ENCODE assay signal across 9 mouse cellular contexts in the genomic region with DNA sequence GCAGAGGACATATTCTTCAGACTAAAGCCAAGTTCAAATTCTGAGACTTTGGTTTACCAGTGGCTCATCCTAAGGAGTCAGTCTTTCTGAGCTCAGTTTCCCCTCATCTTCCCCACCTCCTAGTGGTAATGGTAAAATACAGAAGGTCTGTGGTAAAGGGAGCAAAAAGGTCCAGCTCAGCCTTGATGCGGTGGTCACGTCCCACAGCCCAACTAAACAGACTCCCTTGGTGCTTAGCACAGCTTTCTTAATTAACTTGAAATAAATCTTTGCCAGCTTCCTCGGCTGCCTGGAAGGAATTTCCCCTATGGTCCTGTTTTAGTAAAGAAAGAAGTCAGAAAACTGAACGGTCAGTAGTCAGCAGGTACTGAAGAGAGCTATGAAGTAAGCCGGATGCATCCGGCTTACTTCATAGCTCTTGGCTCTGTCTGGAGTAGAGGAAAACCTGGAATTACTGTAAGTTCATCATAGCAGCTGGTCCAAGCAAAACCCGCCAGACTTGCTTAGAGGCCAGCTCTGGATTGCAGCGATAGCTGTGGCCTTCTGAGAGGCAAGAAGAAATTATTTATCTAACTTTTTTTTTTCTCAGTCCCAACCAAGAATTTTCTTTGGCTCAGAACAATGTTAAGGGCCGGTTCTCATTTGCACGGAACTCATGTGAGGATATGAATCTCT.
DNase-seq lines count a peak whose midpoint lies in the region; ATAC-seq lines count a peak whose summit lies in the region.
"Had no signal": no experiment of that assay in that cellular context is flagged by ENCODE, and none has a peak within 500 bp of the region (broad histone marks: within the 10 kb centered on the region; RNA-seq: fewer than 3 reads in every experiment).

No protein-coding gene starts in this region.

- WGBS in forebrain, embryonic 13.5 days = 77% methylated on average over 10 of the region's 10 CpGs
- 87% methylated on average over 10 of the region's 10 CpGs for WGBS in forebrain, embryonic 11.5 days
- 12% methylated on average over 10 of the region's 10 CpGs for WGBS in kidney, embryonic 16.5 days

- H3K36me3 ChIP-seq in forebrain, embryonic 13.5 days (ENCODE audit: poor library complexity, severe bottlenecking) = no peaks in the 10 kb centered on the region
- no peaks in the 10 kb centered on the region for H3K36me3 ChIP-seq in forebrain, embryonic 11.5 days (ENCODE audit: control insufficient read depth, insufficient read depth, low read length)
- no peaks in the 10 kb centered on the region for H3K36me3 ChIP-seq in kidney, embryonic 16.5 days (ENCODE audit: insufficient read depth, low read length)
- H3K36me3 ChIP-seq: liver, embryonic 13.5 days had no signal

- H3K9ac ChIP-seq in forebrain, embryonic 13.5 days = no peak overlapping the region
- no peak overlapping the region for H3K9ac ChIP-seq in forebrain, embryonic 11.5 days (ENCODE audit: low read length)
- no peak overlapping the region for H3K9ac ChIP-seq in kidney, embryonic 16.5 days (replicated peaks; ENCODE audit: low read length)
- H3K9ac ChIP-seq: liver, embryonic 13.5 days had no signal

- no peaks in the 10 kb centered on the region for H3K9me3 ChIP-seq in forebrain, embryonic 13.5 days (replicated peaks)
- no peaks in the 10 kb centered on the region for H3K9me3 ChIP-seq in forebrain, embryonic 11.5 days (ENCODE audit: control insufficient read depth, low read length)
- H3K9me3 ChIP-seq in kidney, embryonic 16.5 days (ENCODE audit: low read length) = no peaks in the 10 kb centered on the region
- H3K9me3 ChIP-seq: liver, embryonic 13.5 days had no signal

- H3K4me2 ChIP-seq in forebrain, embryonic 13.5 days = no peak overlapping the region
- no peak overlapping the region for H3K4me2 ChIP-seq in forebrain, embryonic 11.5 days (ENCODE audit: low read depth, low read length, severe bottlenecking)
- no peak overlapping the region for H3K4me2 ChIP-seq in kidney, embryonic 16.5 days (replicated peaks; ENCODE audit: low read depth, low read length)
- H3K4me2 ChIP-seq: liver, embryonic 13.5 days had no signal

- H3K27ac ChIP-seq in forebrain, embryonic 13.5 days = peak overlapping the region; percentile 33
- no peak overlapping the region for H3K27ac ChIP-seq in forebrain, embryonic 11.5 days (ENCODE audit: low read depth, low read length)
- peak overlapping the region; percentile 84 for H3K27ac ChIP-seq in kidney, embryonic 16.5 days (ENCODE audit: low read length)
- H3K27ac ChIP-seq: liver, embryonic 13.5 days had no signal

- H3K4me1 ChIP-seq in forebrain, embryonic 13.5 days = peaks cover 5% of the 10 kb centered on the region; the same call in 1 of the 2 replicates
- no peaks in the 10 kb centered on the region for H3K4me1 ChIP-seq in forebrain, embryonic 11.5 days (replicated peaks; ENCODE audit: control insufficient read depth, insufficient read depth, low read length)
- H3K4me1 ChIP-seq in kidney, embryonic 16.5 days (ENCODE audit: insufficient read depth, low read length) = peaks cover 24% of the 10 kb centered on the region
- H3K4me1 ChIP-seq: liver, embryonic 13.5 days had no signal

- no peak for DNase-seq in forebrain, embryonic 11.5 days (ENCODE audit: low spot score)
- peak; percentile 31 for DNase-seq in testis, postnatal 14 days (ENCODE audit: low spot score)
- no peak for DNase-seq in testis, postnatal 10 days (ENCODE audit: low spot score)
- no peak for DNase-seq in right cerebral cortex, adult 18-20 months
- no peak for DNase-seq in natural killer cell, adult 2 months (ENCODE audit: low spot score in 2 of 2)
- no peak for DNase-seq in cerebellum, adult 9-10 months
- DNase-seq: liver, embryonic 13.5 days had no signal

- 0 out of 2 replicates have a peak, but pooled peaks have one; percentile 48 for ATAC-seq in forebrain, embryonic 13.5 days
- no peak for ATAC-seq in forebrain, embryonic 11.5 days (replicated peaks; ENCODE audit: low FRiP score)
- peak; percentile 93 for ATAC-seq in kidney, embryonic 16.5 days (ENCODE audit: low FRiP score, low TSS enrichment)

- H3K4me3 ChIP-seq in forebrain, embryonic 13.5 days = no peak overlapping the region
- no peak overlapping the region for H3K4me3 ChIP-seq in forebrain, embryonic 11.5 days (ENCODE audit: low read depth, low read length)
- H3K4me3 ChIP-seq in kidney, embryonic 16.5 days (ENCODE audit: low read length) = no peak overlapping the region
- H3K4me3 ChIP-seq: liver, embryonic 13.5 days had no signal

- no peaks in the 10 kb centered on the region for H3K27me3 ChIP-seq in forebrain, embryonic 13.5 days
- H3K27me3 ChIP-seq in forebrain, embryonic 11.5 days (ENCODE audit: control insufficient read depth, insufficient read depth, low read length) = no peaks in the 10 kb centered on the region
- H3K27me3 ChIP-seq in kidney, embryonic 16.5 days (ENCODE audit: insufficient read depth, low read length) = no peaks in the 10 kb centered on the region
- H3K27me3 ChIP-seq: liver, embryonic 13.5 days had no signal
